Mouse (Mus musculus) cerebellum, postnatal 4 days (tissue): ENCODE results near the gene Castor1.

ENCODE experiments used
- DNase-seq, 2 experiments: peaks; one replicate each; pipeline ENCODE4 v3.0.0; 2022; ENCODE audit warnings: low spot score in 2 of 2, mixed read lengths in 1 of 2

The Castor1 gene

DNA sequence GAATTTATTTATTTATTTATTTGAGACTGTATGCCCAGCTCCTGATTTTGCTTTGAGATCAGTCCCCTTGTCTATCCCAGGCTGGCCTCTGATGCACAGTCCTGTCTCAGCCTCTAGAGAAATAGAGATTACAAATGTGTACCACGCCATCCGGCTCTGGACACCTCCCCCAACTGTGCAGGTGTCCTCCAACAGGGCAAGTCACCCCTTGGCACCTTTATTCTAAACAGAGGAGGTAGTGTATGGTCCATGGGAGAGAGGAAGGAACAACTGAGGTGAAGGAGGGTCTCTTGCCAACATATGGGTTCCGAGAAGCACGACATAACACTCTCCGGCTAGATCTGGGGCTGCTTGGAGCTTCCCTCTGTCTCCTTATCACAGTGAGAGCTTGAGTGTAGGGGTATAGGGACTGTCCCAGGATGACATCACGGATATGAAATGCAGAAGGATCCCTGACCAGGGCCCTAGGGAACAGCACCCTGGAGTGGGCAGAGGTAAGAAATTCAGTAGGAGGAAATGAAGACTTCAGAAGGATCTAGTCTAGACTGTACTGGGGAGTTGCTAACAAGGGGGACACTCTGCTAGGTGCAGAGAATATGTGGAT lies 17.1 kb downstream of the Castor1 start:
- no peak for DNase-seq

DNA sequence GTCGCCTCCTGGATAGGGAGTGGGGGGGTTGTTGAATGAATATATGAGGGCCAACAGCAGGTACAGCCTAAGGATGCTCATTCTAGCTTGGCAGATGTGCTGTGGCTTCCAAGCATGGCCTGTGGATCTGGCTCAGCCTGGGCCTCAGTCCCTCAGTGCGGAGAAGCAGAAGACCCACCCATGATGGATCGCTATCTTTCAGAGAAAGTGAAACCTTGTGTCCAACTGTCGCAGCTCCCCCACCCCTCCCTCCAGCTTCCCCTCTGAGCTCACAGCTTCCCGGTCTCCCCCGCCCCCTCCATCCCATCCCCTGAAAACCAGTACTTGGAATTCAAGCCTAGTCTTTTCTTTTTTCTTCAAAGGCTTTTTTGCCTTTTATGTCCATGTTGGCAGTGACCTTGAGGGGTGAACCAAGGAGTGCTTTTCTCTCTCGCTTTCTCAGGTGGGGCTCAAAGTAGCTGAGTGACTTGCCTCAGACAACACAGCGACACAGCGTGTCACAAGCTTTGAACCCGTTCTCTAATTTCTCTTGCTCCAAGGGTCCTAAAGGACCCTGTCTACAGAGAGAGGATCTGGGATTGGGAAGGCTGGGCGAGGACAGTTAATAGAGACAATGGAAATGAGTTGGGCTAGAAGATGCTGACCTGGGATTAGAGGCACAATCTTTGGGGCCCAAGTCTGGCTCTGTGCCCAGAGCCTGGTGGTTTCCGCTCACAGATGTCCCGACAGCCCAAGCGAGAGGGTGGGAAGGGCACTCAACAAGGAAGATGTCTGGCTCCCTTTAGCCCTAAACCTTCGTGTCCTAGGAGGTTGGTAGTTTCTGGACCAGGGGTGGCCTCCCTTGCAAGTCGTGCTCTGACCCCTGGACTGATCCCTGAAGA lies 17.9 kb downstream of the Castor1 start, which contains the start of gene Osm:
TSS of gene Osm (plus strand) at position 756 of the 881 bp plus-strand sequence.
- DNase-seq: no peak

DNA sequence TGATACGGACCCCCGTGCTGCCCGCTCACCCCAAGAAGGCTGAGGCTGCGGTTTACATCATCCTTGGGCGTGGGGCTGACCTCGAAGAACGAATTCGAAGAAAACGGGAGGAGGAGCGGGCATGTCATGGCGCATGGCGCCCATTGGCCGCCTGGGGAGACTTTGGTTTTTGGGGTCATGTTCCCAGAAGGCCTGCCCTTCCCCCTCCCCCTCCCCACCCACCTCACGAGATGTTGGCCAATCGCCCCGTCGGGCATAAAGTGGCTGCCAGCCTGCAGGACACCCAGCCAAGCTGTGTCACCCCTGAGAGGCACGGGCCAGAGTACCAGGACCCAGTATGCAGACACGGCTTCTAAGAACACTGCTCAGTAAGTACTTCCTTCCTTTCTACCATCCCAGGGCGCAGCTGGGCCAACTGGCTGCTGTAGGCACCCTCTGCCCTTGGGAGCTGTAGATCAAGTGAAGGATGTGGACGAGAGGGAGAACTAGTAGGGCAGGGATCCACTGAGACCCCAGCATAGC lies 18.6 kb downstream of the Castor1 start:
- no peak for DNase-seq

DNA sequence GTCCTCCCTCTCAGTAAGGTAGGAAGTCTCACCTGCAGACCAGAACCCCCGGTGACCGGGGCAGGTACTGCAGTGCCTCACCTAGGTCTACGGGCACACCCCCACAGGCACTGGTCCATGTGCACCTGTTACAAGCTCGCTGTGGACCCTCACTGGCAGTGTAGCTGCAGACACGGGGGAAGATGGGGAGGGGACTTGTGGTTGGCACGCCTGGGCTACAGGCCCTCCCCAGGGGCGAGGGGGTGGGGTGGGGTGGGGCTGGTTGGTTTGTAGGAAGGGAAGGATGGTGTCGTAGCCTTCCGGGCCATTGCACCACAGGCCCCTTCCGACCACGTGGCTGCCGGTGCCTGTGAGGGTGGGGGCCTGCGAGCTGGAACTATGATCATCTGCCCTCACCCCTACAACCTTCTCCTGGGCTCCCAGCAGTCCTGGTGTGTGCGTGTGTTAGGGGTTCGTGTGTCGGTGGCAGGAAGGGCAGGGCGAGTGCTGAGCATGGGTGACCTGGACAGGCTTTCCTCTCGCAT lies 19.4 kb downstream of the Castor1 start:
- DNase-seq: no peak

- no peak for DNase-seq
Observed at GRCm38 (mm10) chr11:4238167-4238566, 20.1 kb downstream of the Castor1 start.

GRCm38 (mm10) chr11:4239691-4240090 lies 21.7 kb downstream of the Castor1 start:
- DNase-seq: no peak

GRCm38 (mm10) chr11:4240151-4240550 lies 22.1 kb downstream of the Castor1 start:
- DNase-seq: no peak

GRCm38 (mm10) chr11:4241180-4241579 lies 23.2 kb downstream of the Castor1 start:
- DNase-seq: no peak

DNA sequence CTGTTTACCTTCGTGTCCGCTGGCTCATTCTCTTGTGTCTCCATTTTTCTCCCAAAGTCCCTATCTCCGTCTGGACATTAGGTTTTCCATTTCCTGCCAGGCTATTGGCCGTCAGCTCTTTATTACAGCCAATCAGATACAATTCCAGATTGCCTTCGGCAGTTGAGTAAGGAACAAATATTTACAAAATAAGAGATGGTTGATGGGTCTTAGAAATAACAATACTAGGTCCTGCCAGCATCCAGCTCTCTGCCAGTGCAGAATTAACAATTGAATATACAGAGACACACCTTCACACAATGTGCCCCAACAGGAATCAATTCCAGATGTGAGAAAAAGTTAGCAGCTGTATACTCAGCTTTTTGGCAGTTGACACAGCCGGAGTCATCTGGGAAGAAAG lies 28.1 kb downstream of the Castor1 start:
- no peak for DNase-seq

GRCm38 (mm10) chr11:4246623-4247022 lies 28.6 kb downstream of the Castor1 start:
- no peak for DNase-seq

DNA sequence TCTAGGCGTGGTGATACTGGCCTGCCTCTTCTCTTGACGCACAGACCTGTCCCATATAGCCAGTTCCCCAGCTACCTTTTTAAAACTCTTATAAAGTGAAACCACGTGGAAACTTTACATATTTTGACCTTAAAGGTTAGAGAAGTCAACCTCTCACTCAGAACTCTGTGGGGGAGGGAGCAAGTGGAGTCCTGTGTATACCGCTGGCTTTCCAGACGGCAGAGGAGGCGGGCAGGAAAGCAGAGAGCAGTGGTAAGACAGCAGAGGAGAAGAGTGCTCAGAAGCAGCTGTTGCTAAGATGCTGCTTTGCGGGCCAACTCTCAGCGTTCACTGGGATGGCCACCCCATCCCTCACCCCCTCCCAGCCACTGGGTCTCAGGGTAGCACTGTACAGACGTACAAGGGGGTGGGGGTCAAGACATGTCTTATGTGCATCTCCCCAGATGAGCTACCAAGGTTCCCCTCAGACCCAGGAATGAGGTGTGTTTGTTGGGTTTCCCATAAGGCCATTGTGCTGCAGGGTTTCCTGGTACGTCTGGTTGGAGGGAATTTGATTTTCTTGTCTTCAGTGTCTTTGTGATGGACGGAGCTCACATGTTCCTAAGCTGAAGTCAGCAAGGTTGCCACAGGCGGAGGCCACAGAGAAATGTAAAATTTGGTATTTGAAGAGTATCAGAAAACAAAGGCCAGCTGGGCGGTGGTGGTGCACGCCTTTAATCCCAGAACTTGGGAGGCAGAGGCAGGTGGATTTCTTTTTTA lies 29.4 kb downstream of the Castor1 start:
- no peak for DNase-seq

DNA sequence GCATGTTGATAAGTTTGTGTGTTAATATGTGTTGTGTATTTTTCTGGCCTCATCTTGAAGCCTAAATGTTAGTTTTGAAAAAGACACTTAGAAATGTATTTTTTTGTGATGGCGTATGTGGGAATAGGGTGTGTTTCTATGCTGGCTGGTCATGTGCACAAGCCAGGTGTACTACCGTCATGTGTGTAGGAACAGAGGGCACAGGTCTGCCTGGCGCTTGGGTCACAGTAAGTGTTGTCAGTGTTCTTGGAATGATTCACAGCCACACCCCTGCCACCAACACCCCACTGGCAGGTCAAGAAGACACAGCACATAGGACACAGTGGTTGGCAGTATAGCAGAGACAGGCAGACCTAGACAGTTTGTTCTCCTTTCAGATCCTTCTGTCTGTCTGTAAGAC lies 31.1 kb downstream of the Castor1 start:
- DNase-seq: no peak

DNA sequence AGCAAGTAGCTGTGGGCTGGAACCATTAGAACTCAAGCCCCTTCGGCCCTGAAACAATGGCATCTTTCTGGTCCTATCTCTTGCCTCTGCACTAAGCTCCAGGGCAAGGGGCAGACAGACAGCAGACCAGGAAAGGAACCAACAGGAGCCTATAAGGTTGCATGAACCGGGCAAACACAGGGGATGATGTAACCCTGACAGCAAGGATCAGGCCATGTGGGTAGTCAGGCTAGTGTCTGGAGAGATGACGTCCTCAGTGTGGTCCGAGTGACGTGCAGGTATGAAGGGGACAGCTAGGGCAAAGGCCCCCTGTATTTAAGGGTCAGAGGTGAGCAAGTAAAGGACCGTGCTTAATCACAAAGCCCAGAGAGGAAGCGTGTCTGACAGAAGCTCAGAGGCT lies 32.3 kb downstream of the Castor1 start:
- DNase-seq: no peak

GRCm38 (mm10) chr11:4251376-4251775 lies 33.4 kb downstream of the Castor1 start:
- no peak for DNase-seq

DNA sequence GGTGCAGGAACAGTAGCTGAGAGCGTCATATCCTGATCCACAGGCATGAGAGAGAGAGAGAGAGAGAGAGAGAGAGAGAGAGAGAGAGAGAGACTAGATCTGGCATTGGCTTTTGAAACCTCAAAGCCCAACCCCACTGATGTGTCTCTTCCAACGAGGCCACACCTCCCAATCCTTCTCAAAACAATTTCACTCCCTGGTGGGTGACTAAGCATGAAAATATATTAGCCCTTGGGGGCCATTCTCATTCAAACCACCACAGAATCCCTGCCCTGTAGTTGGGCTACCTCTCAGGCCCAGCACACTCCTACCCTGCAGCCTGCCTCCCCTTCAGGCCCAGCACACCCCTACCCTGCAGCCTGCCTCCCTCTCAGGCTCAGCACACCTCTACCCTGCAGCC lies 34.9 kb downstream of the Castor1 start:
- no peak for DNase-seq

- no peak for DNase-seq
Observed at GRCm38 (mm10) chr11:4256846-4257607, 39.0 kb downstream of the Castor1 start, which contains the start of gene Lif. Gene Lif, plus strand, starts transcription at chr11:4257557.

DNA sequence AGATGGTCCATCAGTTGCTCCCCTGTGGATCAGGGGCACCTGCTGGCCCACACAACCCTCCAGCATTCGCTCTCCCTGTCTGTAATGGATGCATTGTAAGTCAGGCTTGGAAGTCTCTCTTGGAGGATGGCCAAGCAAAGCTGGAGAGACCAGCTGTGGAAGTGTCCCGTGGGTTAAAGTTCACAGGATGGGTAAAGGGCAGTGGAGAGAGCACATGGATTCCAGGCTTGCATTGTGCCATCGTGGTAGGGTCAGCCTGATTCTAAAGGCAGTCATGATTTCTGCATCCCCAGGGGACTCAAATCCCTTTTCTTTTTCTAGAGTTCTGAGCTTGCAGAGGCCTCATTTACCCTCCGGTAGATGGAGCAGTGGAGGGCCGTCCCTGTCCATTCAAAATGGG lies 39.7 kb downstream of the Castor1 start:
- no peak for DNase-seq

DNA sequence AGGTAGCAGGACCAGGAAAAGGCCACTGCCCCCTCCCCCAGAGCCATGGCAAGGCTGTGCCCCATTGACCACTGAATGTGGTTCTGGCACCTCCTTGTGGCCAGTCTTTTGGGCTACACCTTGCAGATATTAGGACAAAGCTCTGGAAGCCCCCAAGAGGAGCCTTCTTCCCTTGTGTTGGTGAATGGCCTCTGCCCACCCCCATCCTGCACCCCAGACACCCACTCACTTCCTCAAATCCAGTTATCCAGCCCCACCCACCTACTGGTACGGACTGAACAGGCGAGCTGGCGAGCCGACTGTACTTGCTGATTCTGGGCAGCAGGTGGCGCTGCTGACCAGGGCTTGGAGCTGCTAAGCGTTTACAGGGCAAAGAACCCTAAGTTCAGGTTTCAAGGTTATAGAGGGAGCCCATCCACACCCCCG lies 40.6 kb downstream of the Castor1 start:
- DNase-seq: peak; percentile 89

DNA sequence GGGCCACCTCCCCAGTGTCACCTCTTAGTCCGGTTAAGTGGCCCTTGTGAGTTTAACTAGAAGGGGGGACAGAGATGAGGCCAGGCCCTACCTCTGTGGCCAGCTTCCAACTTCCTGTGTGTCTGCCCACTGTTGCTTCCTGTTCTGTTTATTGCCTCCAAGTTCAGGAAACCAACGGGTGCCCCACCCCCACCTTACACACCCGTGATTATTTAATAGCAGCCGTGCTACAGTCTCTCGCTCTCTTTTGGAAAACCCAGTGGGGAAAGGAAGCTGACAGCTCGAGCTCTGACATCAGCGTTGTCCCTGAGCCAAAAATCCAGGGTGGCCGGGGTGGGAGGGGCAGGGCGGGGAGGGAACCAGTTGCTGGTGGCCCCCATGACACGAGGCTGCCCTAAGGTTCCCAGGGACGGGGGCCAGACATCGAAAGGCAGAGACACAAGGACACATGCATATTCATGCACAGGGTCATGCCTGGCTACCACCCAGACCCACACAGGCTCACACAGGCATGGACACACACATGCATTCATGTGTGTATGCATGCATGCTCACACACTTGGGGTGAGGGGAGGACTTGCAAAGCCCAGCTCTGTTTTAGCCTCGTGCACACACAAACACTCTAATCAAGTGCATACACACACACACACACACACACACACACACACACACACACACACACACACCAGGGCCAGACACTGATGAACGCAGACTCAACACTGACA lies 42.6 kb downstream of the Castor1 start:
- no peak for DNase-seq

GRCm38 (mm10) chr11:4261188-4261494 lies 43.1 kb downstream of the Castor1 start:
- peak in 1 of 2 experiments; percentile 63 for DNase-seq

GRCm38 (mm10) chr11:4261969-4262368 lies 43.9 kb downstream of the Castor1 start:
- DNase-seq: peak in 1 of 2 experiments; percentile 70
